Mouse (Mus musculus) neural tube, embryonic 11.5 days (tissue): Measurements from ENCODE around the gene Rab2b. TPM values are rescaled to one million over a fixed set of nuclear protein-coding genes. Genes with fewer than 3 reads are reported as not detected.
A peak's percentile ranks its signal among the peaks of the same experiment; 100 is the strongest.
"Not testable (repeated sequence)": the region's sequence is repeated elsewhere in the genome, so short reads cannot be mapped to it uniquely, and the experiment has no call there.

Source experiments
- ATAC-seq: fragments of 200-750 bp; cut with Nextera tagmentation; 2 replicates; pipeline ENCODE4 v1.8.0; 2017; ENCODE audit warnings: moderate number of reproducible peaks, mild to moderate bottlenecking, moderate TSS enrichment, moderate library complexity; ENCODE audit not compliant: insufficient read depth, low FRiP score, low TSS enrichment
- DNase-seq: peaks from one replicate; pipeline ENCODE4 v3.0.0-alpha.2; 2015; ENCODE audit warnings: low spot score
- H3K27ac ChIP-seq: fragments of 300-500 bp; sonication (generic); 2 replicates; pipeline ENCODE4 v1.5.1; 2014; ENCODE audit warnings: low read depth, mild to moderate bottlenecking, low read length
- H3K27me3 ChIP-seq: fragments of 300-500 bp; sonication (generic); 2 replicates; pipeline ENCODE4 v1.6.1; 2014; ENCODE audit warnings: mild to moderate bottlenecking, low read length, mixed read lengths; ENCODE audit not compliant: control insufficient read depth, insufficient read depth
- H3K36me3 ChIP-seq: fragments of 300-500 bp; sonication (generic); 2 replicates; pipeline ENCODE4 v1.6.1; 2014; ENCODE audit warnings: mild to moderate bottlenecking, low read length, moderate library complexity, mixed read lengths; ENCODE audit not compliant: control insufficient read depth, insufficient read depth
- H3K4me1 ChIP-seq: fragments of 300-500 bp; sonication (generic); 2 replicates; pipeline ENCODE4 v1.6.1; 2014; ENCODE audit warnings: low read length, mixed read lengths; ENCODE audit not compliant: control insufficient read depth, insufficient read depth
- H3K4me2 ChIP-seq: fragments of 300-500 bp; sonication (generic); 2 replicates; pipeline ENCODE4 v1.6.1; 2014; ENCODE audit warnings: low read depth, mild to moderate bottlenecking, moderate library complexity
- H3K4me3 ChIP-seq: fragments of 300-500 bp; sonication (generic); 2 replicates; pipeline ENCODE4 v1.5.1; 2014; ENCODE audit warnings: low read depth, low read length
- H3K9ac ChIP-seq: fragments of 300-500 bp; sonication (generic); 2 replicates; pipeline ENCODE4 v1.6.1; 2014; ENCODE audit warnings: mild to moderate bottlenecking, low read length
- H3K9me3 ChIP-seq: fragments of 300-500 bp; sonication (generic); 2 replicates; pipeline ENCODE4 v1.6.1; 2016; ENCODE audit warnings: low read length; ENCODE audit not compliant: control insufficient read depth
- WGBS: fragments of 180-500 bp; shearing (Covaris S2); extraction: QIAGEN DNeasy Blood & Tissue Kit; methylation state at CpG from one replicate; pipeline ENCODE4 v1.1.7; 2014; 5-methylcytosine and 5-hydroxymethylcytosine counted together
- polyA plus RNA-seq: library from polyadenylated mRNA; unstranded; fragments of >200 nt; fragmentation: Nextera tagmentation; extraction: Ambion mirVana; gene quantifications from 2 replicates; pipeline ENCODE4 v1.2.1, GENCODE M21; 2014

Gene Rab2b
- polyA plus RNA-seq, 1 experiment from 2014 or later, result 38.2 TPM

GRCm38 (mm10) chr14:52315283-52315780 lies 36.0 kb upstream of the Rab2b start:
- DNase-seq (no peak), ATAC-seq (no peak)
- H3K9me3 ChIP-seq, result no peaks in the 10 kb centered on the region
- peak overlapping the region; percentile 85 for H3K27ac ChIP-seq
- 6% methylated on average over 17 of the region's 17 CpGs for WGBS
- H3K4me3 ChIP-seq, result peak overlapping the region; percentile 79
- peaks cover 39% of the 10 kb centered on the region for H3K4me1 ChIP-seq
- peaks cover 26% of the 10 kb centered on the region for H3K36me3 ChIP-seq
- no peaks in the 10 kb centered on the region for H3K27me3 ChIP-seq
- peak overlapping the region; percentile 91 for H3K4me2 ChIP-seq
- H3K9ac ChIP-seq, result peak overlapping the region; percentile 95

GRCm38 (mm10) chr14:52314808-52315150 lies 35.4 kb upstream of the Rab2b start:
- DNase-seq, result no peak
- Histone ChIP-seq H3K9ac (peak overlapping the region; percentile 95), H3K4me3 (peak overlapping the region; percentile 79), H3K27ac (no peak overlapping the region), H3K4me1 (peaks cover 39% of the 10 kb centered on the region), H3K27me3 (no peaks in the 10 kb centered on the region), H3K9me3 (no peaks in the 10 kb centered on the region), H3K36me3 (peaks cover 26% of the 10 kb centered on the region), H3K4me2 (peak overlapping the region; percentile 91)
- ATAC-seq, result no peak
- 57% methylated on average over 8 of the region's 8 CpGs for WGBS

GRCm38 (mm10) chr14:52313931-52314807 lies 34.8 kb upstream of the Rab2b start:
- ATAC-seq (no peak), DNase-seq (no peak)
- WGBS, result 89% methylated on average over 26 of the region's 26 CpGs
- no peaks in the 10 kb centered on the region for H3K9me3 ChIP-seq
- H3K27ac ChIP-seq, result no peak overlapping the region
- peak overlapping the region; percentile 79; the same call in 1 of the 2 replicates for H3K4me3 ChIP-seq
- peak overlapping the region; percentile 95; the same call in 1 of the 2 replicates for H3K9ac ChIP-seq
- peaks cover 26% of the 10 kb centered on the region for H3K36me3 ChIP-seq
- peak overlapping the region; percentile 91; the same call in 1 of the 2 replicates for H3K4me2 ChIP-seq
- H3K4me1 ChIP-seq, result peaks cover 39% of the 10 kb centered on the region
- no peaks in the 10 kb centered on the region for H3K27me3 ChIP-seq

GRCm38 (mm10) chr14:52310906-52311305 lies 31.6 kb upstream of the Rab2b start:
- no peak overlapping the region for H3K27ac ChIP-seq
- WGBS, result 98% methylated on average over 2 of the region's 2 CpGs
- H3K9ac ChIP-seq, result no peak overlapping the region
- H3K36me3 ChIP-seq, result peaks cover 26% of the 10 kb centered on the region
- H3K9me3 ChIP-seq, result no peaks in the 10 kb centered on the region
- H3K27me3 ChIP-seq, result no peaks in the 10 kb centered on the region
- DNase-seq (no peak), ATAC-seq (no peak)
- H3K4me2 ChIP-seq, result no peak overlapping the region
- H3K4me3 ChIP-seq, result no peak overlapping the region
- peaks cover 33% of the 10 kb centered on the region for H3K4me1 ChIP-seq

- 88% methylated on average over 6 of the region's 6 CpGs for WGBS
- not testable (repeated sequence) for H3K27me3 ChIP-seq, ATAC-seq, DNase-seq, H3K9ac ChIP-seq, H3K27ac ChIP-seq, H3K4me3 ChIP-seq, H3K4me2 ChIP-seq, H3K9me3 ChIP-seq
- peaks cover 26% of the 10 kb centered on the region for H3K36me3 ChIP-seq
- H3K4me1 ChIP-seq, result peaks cover 30% of the 10 kb centered on the region
Observed at GRCm38 (mm10) chr14:52310343-52310742, 31.0 kb upstream of the Rab2b start.

- Histone ChIP-seq H3K27ac (no peak overlapping the region), H3K36me3 (no peaks in the 10 kb centered on the region), H3K4me2 (no peak overlapping the region), H3K9ac (no peak overlapping the region), H3K4me3 (no peak overlapping the region), H3K9me3 (no peaks in the 10 kb centered on the region), H3K27me3 (no peaks in the 10 kb centered on the region), H3K4me1 (peaks cover 3% of the 10 kb centered on the region; the same call in 1 of the 2 replicates)
- ATAC-seq (no peak), DNase-seq (no peak)
- WGBS, result 100% methylated on average over 2 of the region's 2 CpGs
Observed at GRCm38 (mm10) chr14:52306100-52306499, 26.8 kb upstream of the Rab2b start.

GRCm38 (mm10) chr14:52304644-52305271 lies 25.4 kb upstream of the Rab2b start, which contains the start of gene Mettl3:
Gene Mettl3 (minus strand): TSS chr14:52305128.
- Histone ChIP-seq H3K4me1 (peaks cover 3% of the 10 kb centered on the region; the same call in 1 of the 2 replicates), H3K9me3 (no peaks in the 10 kb centered on the region), H3K27ac (peak within 1 kb of the TSS; percentile 70), H3K9ac (peak within 1 kb of the TSS; percentile 71), H3K4me2 (peak within 1 kb of the TSS; percentile 73), H3K36me3 (no peaks in the 10 kb centered on the region; the same call in 1 of the 2 replicates), H3K4me3 (peak within 1 kb of the TSS; percentile 56), H3K27me3 (no peaks in the 10 kb centered on the region)
- ATAC-seq (peak; percentile 92), DNase-seq (peak; percentile 93)
- under 1% methylated on average over 45 of the region's 46 CpGs for WGBS

- not testable (repeated sequence) for H3K27ac ChIP-seq, H3K27me3 ChIP-seq, H3K9me3 ChIP-seq, H3K4me3 ChIP-seq, H3K9ac ChIP-seq, DNase-seq, H3K36me3 ChIP-seq, H3K4me1 ChIP-seq, ATAC-seq, H3K4me2 ChIP-seq
- WGBS, result 94% methylated on average over 3 of the region's 3 CpGs
Observed at GRCm38 (mm10) chr14:52303517-52303916, 24.2 kb upstream of the Rab2b start.
